Mouse (Mus musculus) kidney, postnatal 25 days (tissue): ENCODE measurements around the gene Il1rapl1.

Experiments used
- DNase-seq, 2 experiments: peaks; one replicate each; pipeline ENCODE4 v3.0.0; 2021; ENCODE audit warnings: mixed read lengths in 2 of 2

Gene Il1rapl1

GRCm38 (mm10) chrX:88115609-88116073, at the start of gene Il1rapl1:
Gene Il1rapl1 (minus strand): TSS chrX:88115645.
- no peak for DNase-seq

- DNase-seq, result no peak
Measured at GRCm38 (mm10) chrX:88158037-88158436, 42.6 kb upstream of the Il1rapl1 start.

- DNase-seq, result no peak
Measured at GRCm38 (mm10) chrX:88125612-88126011, 10.2 kb upstream of the Il1rapl1 start.

GRCm38 (mm10) chrX:88120070-88120469, 4.6 kb upstream of the Il1rapl1 start:
- DNase-seq, result no peak

DNA sequence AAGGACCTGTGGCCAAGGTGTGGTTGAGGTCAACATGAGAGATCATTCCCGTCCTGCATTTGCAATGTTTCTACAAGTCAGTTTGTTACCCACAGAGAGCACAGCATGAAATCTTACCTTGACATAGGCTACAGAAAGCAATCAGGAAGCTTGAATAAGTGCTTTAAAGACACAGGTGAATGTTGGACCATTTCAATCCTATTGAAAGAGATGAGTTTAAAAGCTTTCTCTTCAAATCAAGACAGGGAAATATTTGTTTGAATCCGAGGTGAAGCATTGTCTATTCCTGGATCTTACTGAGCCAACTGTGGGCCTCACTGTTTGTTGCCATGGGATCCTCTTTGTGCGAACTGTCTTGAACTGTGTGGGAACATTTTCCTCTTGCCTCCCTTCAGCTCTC, 2.4 kb upstream of the Il1rapl1 start:
- no peak for DNase-seq

- no peak for DNase-seq
Measured at GRCm38 (mm10) chrX:88116326-88116725, 881 bp upstream of the Il1rapl1 start.

GRCm38 (mm10) chrX:88113561-88113960, 1.9 kb downstream of the Il1rapl1 start:
- DNase-seq, result no peak

DNA sequence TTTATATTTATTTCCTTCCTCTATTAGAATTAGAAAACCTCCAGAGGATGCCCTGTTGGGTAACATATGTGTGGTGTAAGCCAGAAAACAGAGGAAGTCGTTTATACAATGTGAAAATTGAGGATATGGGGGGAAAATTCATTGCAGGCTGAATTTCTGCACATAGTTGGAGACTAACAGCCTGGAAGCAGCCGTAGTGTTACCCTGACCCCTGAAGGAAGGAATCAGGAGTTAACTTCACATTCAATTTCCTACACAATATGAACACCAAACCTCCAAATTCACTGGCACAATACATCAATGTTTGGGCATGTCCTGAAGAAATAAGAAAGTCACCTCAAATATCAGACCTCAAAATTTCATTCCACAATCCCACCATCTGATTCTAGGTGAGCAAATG, 3.2 kb downstream of the Il1rapl1 start:
- DNase-seq, result no peak

DNA sequence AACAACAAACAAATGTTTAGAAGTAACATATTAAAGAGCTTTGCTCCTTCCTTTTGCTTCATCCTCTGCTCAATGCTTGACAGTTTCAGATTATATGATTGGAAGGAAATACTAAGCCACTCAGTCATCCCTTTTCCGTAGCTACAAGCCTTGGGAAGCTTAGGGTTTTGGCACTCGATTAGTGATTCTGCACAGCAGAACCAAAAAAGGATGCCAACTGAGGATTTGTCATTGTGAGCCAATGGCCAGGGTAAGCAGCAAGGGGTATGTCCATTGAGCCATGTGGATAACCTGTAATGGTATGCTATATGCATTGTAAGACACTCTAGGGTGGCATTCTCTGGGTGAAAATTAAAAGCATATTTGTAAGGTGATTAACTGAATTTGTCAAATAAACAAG, 5.7 kb downstream of the Il1rapl1 start:
- no peak for DNase-seq

DNA sequence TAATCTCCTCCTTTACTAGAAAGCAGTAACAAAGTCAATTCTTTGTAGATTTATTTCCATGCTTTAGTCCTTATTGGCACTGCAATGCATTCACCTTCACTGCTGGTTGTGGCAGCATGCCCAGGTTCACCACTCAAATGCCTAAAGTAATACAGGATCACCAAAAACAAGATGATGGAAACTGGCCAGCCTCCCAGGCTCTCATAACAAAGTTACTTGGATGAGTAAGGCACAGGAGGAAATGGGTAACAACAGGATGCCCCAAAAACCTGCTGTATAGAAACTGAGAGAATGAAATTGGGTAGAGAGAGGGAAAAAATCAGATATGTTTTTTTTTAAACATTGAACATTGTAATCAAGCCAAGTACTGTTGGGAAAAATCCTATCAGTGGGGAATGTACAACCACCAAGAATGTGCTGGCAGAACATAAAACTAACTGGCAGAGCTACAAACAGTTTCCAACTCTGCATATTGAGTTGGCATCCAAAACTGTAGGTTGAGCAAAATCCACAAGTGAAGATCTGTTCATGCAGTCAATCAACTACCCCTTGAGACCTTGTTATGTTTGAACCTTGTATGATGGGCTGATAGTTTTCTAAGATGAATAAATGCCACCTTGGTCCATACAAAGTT, 21.4 kb downstream of the Il1rapl1 start:
- DNase-seq, result peak; percentile 2 to 35

DNA sequence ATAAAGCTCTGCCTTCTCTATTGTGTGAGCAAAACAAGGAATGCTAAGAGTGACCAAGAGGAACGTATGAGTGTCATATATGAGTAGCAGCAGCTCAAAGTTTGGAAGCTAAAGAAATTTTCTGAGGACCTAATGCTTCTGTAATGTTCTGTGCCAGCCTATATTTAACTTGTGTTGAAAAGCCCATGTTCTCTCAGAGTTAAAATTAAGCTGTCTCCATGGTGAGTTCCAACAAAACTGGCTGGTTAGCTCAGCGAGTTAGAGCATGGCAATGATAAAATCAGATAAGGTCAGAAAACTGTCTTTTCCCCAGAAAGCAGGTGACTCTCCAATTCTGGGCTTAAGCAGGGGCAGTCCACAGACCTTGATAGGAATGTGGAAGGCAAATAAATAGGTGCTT, 25.6 kb downstream of the Il1rapl1 start:
- no peak for DNase-seq

- DNase-seq, result no peak
Measured at GRCm38 (mm10) chrX:88072741-88073419, 42.6 kb downstream of the Il1rapl1 start.

DNA sequence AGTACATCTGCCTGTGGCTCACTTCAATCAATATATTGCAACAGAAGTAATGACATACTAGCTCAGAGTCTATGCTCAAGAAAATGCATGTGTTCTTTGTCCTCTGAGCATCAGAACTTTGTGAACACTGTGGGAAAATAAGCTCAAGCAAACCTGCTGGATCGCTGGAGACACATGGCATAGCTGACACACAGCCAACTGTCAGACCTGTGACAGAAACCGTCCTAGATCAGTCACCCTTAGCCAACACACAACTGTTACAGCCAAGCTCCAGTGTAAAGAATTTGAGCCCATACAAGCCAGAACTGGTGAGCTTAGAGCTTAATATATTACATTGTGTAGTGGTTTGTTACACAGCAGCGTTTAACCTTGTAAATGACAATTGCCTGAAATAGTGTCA, 45.1 kb downstream of the Il1rapl1 start:
- no peak for DNase-seq

DNA sequence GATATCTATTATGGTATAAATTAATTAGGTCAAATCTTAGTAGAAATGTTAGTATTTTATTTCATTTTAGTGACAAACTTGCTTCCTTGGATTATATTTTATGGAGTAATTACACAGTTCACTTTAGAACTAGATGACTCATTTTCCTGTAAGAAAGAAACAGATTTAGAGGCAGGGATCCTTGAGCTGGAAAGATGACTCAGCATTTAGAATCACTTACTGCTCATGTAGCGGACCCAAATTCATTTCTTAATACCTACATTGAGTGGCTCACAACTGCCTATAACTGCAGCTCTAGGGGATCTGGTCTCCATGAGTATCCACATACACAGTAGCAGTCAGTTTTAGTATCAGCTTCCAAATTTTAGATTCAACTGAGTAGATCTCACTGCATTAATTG, 71.9 kb downstream of the Il1rapl1 start:
- DNase-seq, result no peak

DNA sequence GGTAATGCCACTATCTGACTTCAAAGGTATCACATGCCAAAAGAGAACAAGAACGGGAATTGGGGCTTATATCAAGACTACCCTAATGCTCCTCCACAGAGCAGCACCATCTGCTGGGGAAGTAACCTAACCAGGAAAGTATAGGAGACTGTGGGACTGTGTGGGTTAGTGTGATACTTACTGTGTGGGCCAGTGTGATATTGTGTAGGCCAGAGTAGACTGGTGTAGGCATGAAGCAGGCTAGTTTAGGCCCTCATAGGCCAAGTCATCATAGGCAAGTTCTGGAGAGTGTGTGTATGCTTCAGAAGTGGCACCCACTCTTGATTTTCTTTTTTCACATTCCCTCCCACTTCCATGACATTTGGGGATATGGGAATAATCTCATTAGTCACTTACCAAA, 76.5 kb downstream of the Il1rapl1 start:
- DNase-seq, result no peak

- no peak for DNase-seq
Measured at GRCm38 (mm10) chrX:87897172-87897571, 218.3 kb downstream of the Il1rapl1 start.

GRCm38 (mm10) chrX:87891916-87892315, 223.5 kb downstream of the Il1rapl1 start:
- no peak for DNase-seq

DNA sequence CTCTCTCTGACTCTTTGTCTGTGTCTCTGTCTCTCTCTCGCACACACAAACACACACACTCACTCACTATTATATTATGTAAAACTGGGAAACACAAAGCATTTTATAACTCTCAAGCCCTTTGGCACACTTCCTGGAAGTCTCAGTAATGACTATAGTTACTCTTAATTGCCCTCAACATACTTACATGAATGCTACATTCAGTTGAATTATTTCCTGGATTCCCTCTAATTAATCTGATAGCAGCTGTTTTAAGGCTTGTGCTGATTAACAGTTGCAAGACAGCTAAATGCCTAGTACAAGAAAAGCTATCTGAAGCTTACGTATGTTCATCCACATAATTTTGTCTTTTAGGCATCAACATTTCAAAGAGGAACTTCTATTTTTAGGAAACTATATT, 261.3 kb downstream of the Il1rapl1 start:
- no peak for DNase-seq

DNA sequence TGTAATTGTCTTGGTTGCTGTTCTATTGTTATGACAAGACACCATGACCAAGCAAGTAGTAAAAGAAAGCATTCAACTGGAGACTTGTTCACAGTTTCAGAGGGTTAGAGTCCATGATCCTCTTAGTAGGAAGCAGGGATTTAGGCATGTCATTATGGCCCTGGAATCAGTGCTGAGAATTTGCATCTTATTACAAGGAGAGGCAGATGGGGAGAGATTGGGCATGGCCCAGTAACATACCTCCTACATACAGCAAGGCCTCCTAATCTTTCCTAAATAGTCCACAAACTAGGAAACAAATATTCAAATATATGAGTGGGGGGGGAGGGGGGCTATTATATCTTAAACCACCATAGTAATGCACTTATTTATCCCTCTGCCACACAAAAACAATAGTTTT, 301.6 kb downstream of the Il1rapl1 start:
- DNase-seq, result no peak

- DNase-seq, result no peak
Measured at GRCm38 (mm10) chrX:87807717-87808116, 307.7 kb downstream of the Il1rapl1 start.

DNA sequence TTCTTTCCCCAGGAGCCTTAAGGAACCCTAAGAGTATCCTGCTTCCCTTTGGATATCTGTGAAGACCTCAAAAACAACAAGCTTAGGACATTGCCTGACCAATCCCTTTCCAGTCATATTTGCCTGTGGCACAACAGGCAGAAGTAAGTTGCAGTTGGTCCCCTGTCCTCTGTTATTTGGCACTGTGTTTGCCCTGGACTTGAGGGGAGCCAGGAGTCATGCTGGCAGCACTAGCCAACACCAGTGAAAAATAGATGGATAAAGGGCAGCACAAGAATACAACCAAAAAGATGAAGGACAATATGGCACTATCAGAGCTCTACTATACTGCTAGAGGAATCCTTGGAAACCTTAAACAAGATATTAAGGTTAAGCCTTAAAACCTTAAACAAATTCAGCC, 322.4 kb downstream of the Il1rapl1 start:
- DNase-seq, result no peak

GRCm38 (mm10) chrX:87710589-87710988, 404.9 kb downstream of the Il1rapl1 start:
- no peak for DNase-seq

DNA sequence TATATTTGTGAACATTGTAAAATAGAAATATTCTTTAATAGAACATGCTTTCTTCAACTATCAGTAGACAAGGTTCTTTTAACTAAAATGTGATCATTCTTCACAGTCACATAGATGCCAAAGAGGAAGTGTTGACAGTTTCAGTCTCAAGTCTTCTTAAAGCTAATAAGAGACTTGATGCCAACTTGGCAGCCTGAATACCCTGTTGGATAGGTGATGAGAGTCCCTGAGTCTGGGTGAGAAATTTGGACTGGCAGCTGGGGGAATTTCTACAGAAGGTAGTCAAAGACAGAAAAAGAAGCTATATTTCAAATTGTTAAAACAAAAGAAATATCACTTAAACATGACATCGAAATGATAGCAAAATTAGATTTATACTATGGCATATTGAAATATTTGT, 451.6 kb downstream of the Il1rapl1 start:
- DNase-seq, result no peak

- peak in 1 of 2 experiments; percentile 1 for DNase-seq
Measured at GRCm38 (mm10) chrX:87655644-87656043, 459.8 kb downstream of the Il1rapl1 start.

- no peak for DNase-seq
Measured at GRCm38 (mm10) chrX:87600914-87601313, 514.5 kb downstream of the Il1rapl1 start.
